Mouse (Mus musculus): ENCODE data around the gene 1700018F24Rik.
A peak's percentile ranks its signal among the peaks of the same experiment; 100 is the strongest.
"Not testable (repeated sequence)": the region's sequence is repeated elsewhere in the genome, so short reads cannot be mapped to it uniquely, and the experiment has no call there.

The 1700018F24Rik gene

GRCm38 (mm10) chr5:145042690-145043089 is at the start of gene 1700018F24Rik:
Gene 1700018F24Rik, plus strand, starts transcription at chr5:145042990.
- not testable (repeated sequence) for DNase-seq (ENCODE audit: low read depth in 1 of 2, low spot score in 2 of 2)

GRCm38 (mm10) chr5:144998491-144998890 is 44.3 kb upstream of the 1700018F24Rik start:
- no peak for DNase-seq (ENCODE audit: low read depth in 1 of 2, low spot score in 2 of 2)

- DNase-seq (ENCODE audit: low read depth in 1 of 2, low spot score in 2 of 2), result no peak
These were observed 39.4 kb upstream of the 1700018F24Rik start for GRCm38 (mm10) chr5:145003362-145003761.

- DNase-seq (ENCODE audit: low read depth in 1 of 2, low spot score in 2 of 2), result no peak
These were observed 38.3 kb upstream of the 1700018F24Rik start for GRCm38 (mm10) chr5:145004495-145004894.

GRCm38 (mm10) chr5:145005596-145005995 is 37.2 kb upstream of the 1700018F24Rik start:
- no peak for DNase-seq (ENCODE audit: low read depth in 1 of 2, low spot score in 2 of 2)

GRCm38 (mm10) chr5:145008878-145009659 is 33.7 kb upstream of the 1700018F24Rik start:
- no peak for DNase-seq (ENCODE audit: low read depth in 1 of 2, low spot score in 2 of 2)

- DNase-seq (ENCODE audit: low read depth in 1 of 2, low spot score in 2 of 2), result no peak
These were observed 28.5 kb upstream of the 1700018F24Rik start for GRCm38 (mm10) chr5:145014278-145014677.

- DNase-seq (ENCODE audit: low read depth in 1 of 2, low spot score in 2 of 2), result not testable (repeated sequence)
These were observed 26.0 kb upstream of the 1700018F24Rik start for GRCm38 (mm10) chr5:145016761-145017160.

- DNase-seq (ENCODE audit: low read depth in 1 of 2, low spot score in 2 of 2), result not testable (repeated sequence)
These were observed 22.5 kb upstream of the 1700018F24Rik start for GRCm38 (mm10) chr5:145020254-145020653.

GRCm38 (mm10) chr5:145020712-145021111 is 22.1 kb upstream of the 1700018F24Rik start:
- DNase-seq (ENCODE audit: low read depth in 1 of 2, low spot score in 2 of 2), result not testable (repeated sequence)

GRCm38 (mm10) chr5:145030476-145030875 is 12.3 kb upstream of the 1700018F24Rik start:
- not testable (repeated sequence) for DNase-seq (ENCODE audit: low read depth in 1 of 2, low spot score in 2 of 2)

GRCm38 (mm10) chr5:145032391-145032790 is 10.4 kb upstream of the 1700018F24Rik start, which contains the start of gene Gm4871:
Gene Gm4871, minus strand, starts transcription at chr5:145032754.
- DNase-seq (ENCODE audit: low read depth in 1 of 2, low spot score in 2 of 2), result not testable (repeated sequence)

- DNase-seq (ENCODE audit: low read depth in 1 of 2, low spot score in 2 of 2), result no peak
These were observed 1.2 kb upstream of the 1700018F24Rik start for GRCm38 (mm10) chr5:145041628-145042027.

- DNase-seq (ENCODE audit: low read depth in 1 of 2, low spot score in 2 of 2), result not testable (repeated sequence)
These were observed 11.4 kb downstream of the 1700018F24Rik start for GRCm38 (mm10) chr5:145054187-145054586.

GRCm38 (mm10) chr5:145057907-145058306 is 15.1 kb downstream of the 1700018F24Rik start:
- no peak for DNase-seq (ENCODE audit: low read depth in 1 of 2, low spot score in 2 of 2)

- no peak for DNase-seq (ENCODE audit: low read depth in 1 of 2, low spot score in 2 of 2)
These were observed 15.9 kb downstream of the 1700018F24Rik start for GRCm38 (mm10) chr5:145058722-145059121.

GRCm38 (mm10) chr5:145059524-145059923 is 16.7 kb downstream of the 1700018F24Rik start:
- DNase-seq (ENCODE audit: low read depth in 1 of 2, low spot score in 2 of 2), result no peak

GRCm38 (mm10) chr5:145064765-145065340 is 22.1 kb downstream of the 1700018F24Rik start:
- DNase-seq (ENCODE audit: low read depth in 1 of 2, low spot score in 2 of 2), result no peak

- no peak for DNase-seq (ENCODE audit: low read depth in 1 of 2, low spot score in 2 of 2)
These were observed 26.1 kb downstream of the 1700018F24Rik start for GRCm38 (mm10) chr5:145068863-145069262.

- DNase-seq (ENCODE audit: low read depth in 1 of 2, low spot score in 2 of 2), result peak in 1 of 2 experiments; percentile 25
These were observed 26.9 kb downstream of the 1700018F24Rik start for GRCm38 (mm10) chr5:145069707-145070106.

GRCm38 (mm10) chr5:145071342-145071741 is 28.6 kb downstream of the 1700018F24Rik start:
- DNase-seq (ENCODE audit: low read depth in 1 of 2, low spot score in 2 of 2), result no peak

- DNase-seq (ENCODE audit: low read depth in 1 of 2, low spot score in 2 of 2), result no peak
These were observed 32.3 kb downstream of the 1700018F24Rik start for GRCm38 (mm10) chr5:145075081-145075480.

Measured in monocyte, adult 2 months (primary cell).